Mouse (Mus musculus): ENCODE data around the gene Hebp1. TPM values are rescaled to one million over a fixed set of nuclear protein-coding genes. Genes with fewer than 3 reads are reported as not detected.

Gene Hebp1
- polyA plus RNA-seq, 1 experiment: 53.8 TPM

GRCm38 (mm10) chr6:135145976-135146375, 51.8 kb downstream of the Hebp1 start:
- DNase-seq (ENCODE audit: low read depth in 1 of 2, low spot score in 2 of 2): no peak
- Histone ChIP-seq H3K27me3 (ENCODE audit: control insufficient read depth, insufficient read depth, low read length) (no peaks in the 10 kb centered on the region), H3K4me1 (ENCODE audit: control insufficient read depth, insufficient read depth, insufficient read length) (no peaks in the 10 kb centered on the region), H3K27ac (ENCODE audit: insufficient read depth, low read length) (no peak overlapping the region), H3K4me3 (ENCODE audit: extremely low read depth, insufficient read depth, insufficient read length) (no peak overlapping the region), H3K36me3 (ENCODE audit: control insufficient read depth, insufficient read depth, low read length) (no peaks in the 10 kb centered on the region)
- TF ChIP-seq POLR2A (IDR thresholded peaks at IDR 0.05; ENCODE audit: low read depth, low read length) (no peak), CTCF (IDR thresholded peaks at IDR 0.05; ENCODE audit: extremely low read depth, insufficient read depth, insufficient read length, insufficient replicate concordance) (no peak)
- WGBS: 93% methylated on average over 5 of the region's 5 CpGs

- no peak for DNase-seq (ENCODE audit: low read depth in 1 of 2, low spot score in 2 of 2)
- H3K4me1 ChIP-seq (ENCODE audit: control insufficient read depth, insufficient read depth, insufficient read length): no peaks in the 10 kb centered on the region
- no peaks in the 10 kb centered on the region for H3K27me3 ChIP-seq (ENCODE audit: control insufficient read depth, insufficient read depth, low read length)
- no peaks in the 10 kb centered on the region for H3K36me3 ChIP-seq (ENCODE audit: control insufficient read depth, insufficient read depth, low read length)
- WGBS: 3% methylated on average over 3 of the region's 3 CpGs
- H3K4me3 ChIP-seq (ENCODE audit: extremely low read depth, insufficient read depth, insufficient read length): no peak overlapping the region
- no peak overlapping the region for H3K27ac ChIP-seq (ENCODE audit: insufficient read depth, low read length)
- TF ChIP-seq POLR2A (IDR thresholded peaks at IDR 0.05; ENCODE audit: low read depth, low read length) (no peak), CTCF (IDR thresholded peaks at IDR 0.05; ENCODE audit: extremely low read depth, insufficient read depth, insufficient read length, insufficient replicate concordance) (peak; percentile 42; the same call in 1 of the 2 replicates)
Observed at GRCm38 (mm10) chr6:135144516-135144915, 53.3 kb downstream of the Hebp1 start.

- Histone ChIP-seq H3K4me3 (ENCODE audit: extremely low read depth, insufficient read depth, insufficient read length) (no peak overlapping the region), H3K36me3 (ENCODE audit: control insufficient read depth, insufficient read depth, low read length) (no peaks in the 10 kb centered on the region)
- 91% methylated on average over 5 of the region's 5 CpGs for WGBS
Observed at GRCm38 (mm10) chr6:135143151-135143550, 54.7 kb downstream of the Hebp1 start.

DNA sequence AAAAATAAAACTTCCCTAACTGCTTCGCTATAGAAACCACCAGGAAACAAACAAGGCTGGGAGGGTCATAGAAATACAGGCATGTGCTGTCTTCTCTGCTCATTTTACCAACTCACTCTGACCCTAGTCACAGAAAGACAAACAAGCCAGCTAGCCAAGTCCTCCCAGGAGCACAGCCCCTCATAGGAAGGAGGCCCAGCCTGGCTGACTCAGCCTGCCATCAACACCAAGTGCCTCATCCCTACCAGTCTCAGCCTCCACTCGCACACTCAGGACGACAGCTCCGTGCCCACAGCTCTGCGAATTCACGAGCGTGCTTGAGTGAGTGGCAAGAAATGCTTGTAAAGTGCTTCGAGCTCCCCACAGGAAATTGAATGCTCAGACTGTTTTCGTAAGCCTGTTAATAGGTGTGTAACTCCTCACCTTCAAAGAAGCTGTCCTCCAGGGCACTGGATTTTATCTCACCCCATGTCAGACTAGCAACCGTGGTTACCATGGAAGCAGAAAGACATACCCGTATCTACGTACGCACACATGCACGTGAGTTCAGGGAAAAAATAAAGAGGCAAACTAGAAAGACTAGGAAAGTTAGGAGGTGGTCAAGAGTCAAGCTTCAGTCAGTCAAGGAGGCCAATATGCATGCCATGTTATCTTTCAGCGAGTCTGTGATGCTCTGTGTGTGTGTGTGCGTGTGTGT, 56.2 kb downstream of the Hebp1 start:
- no peak for TF ChIP-seq POLR2A (IDR thresholded peaks at IDR 0.05; ENCODE audit: low read depth, low read length)
- TF ChIP-seq CTCF (IDR thresholded peaks at IDR 0.05; ENCODE audit: extremely low read depth, insufficient read depth, insufficient read length, insufficient replicate concordance): no peak
- H3K36me3 ChIP-seq (ENCODE audit: control insufficient read depth, insufficient read depth, low read length): no peaks in the 10 kb centered on the region
- no peak for DNase-seq (ENCODE audit: low read depth in 1 of 2, low spot score in 2 of 2)
- WGBS: 81% methylated on average over 16 of the region's 16 CpGs
- H3K27me3 ChIP-seq (ENCODE audit: control insufficient read depth, insufficient read depth, low read length): no peaks in the 10 kb centered on the region
- no peak overlapping the region for H3K4me3 ChIP-seq (ENCODE audit: extremely low read depth, insufficient read depth, insufficient read length)
- no peaks in the 10 kb centered on the region for H3K4me1 ChIP-seq (ENCODE audit: control insufficient read depth, insufficient read depth, insufficient read length)
- no peak overlapping the region for H3K27ac ChIP-seq (ENCODE audit: insufficient read depth, low read length)

More at GRCm38 (mm10) chr6:135143151-135143550, 54.7 kb downstream of the Hebp1 start:
- no peaks in the 10 kb centered on the region for H3K27me3 ChIP-seq (ENCODE audit: control insufficient read depth, insufficient read depth, low read length)
- H3K4me1 ChIP-seq (ENCODE audit: control insufficient read depth, insufficient read depth, insufficient read length): no peaks in the 10 kb centered on the region
- no peak overlapping the region for H3K27ac ChIP-seq (ENCODE audit: insufficient read depth, low read length)
- no peak for DNase-seq (ENCODE audit: low read depth in 1 of 2, low spot score in 2 of 2)
- TF ChIP-seq CTCF (IDR thresholded peaks at IDR 0.05; ENCODE audit: extremely low read depth, insufficient read depth, insufficient read length, insufficient replicate concordance) (no peak), POLR2A (IDR thresholded peaks at IDR 0.05; ENCODE audit: low read depth, low read length) (no peak)

DNA sequence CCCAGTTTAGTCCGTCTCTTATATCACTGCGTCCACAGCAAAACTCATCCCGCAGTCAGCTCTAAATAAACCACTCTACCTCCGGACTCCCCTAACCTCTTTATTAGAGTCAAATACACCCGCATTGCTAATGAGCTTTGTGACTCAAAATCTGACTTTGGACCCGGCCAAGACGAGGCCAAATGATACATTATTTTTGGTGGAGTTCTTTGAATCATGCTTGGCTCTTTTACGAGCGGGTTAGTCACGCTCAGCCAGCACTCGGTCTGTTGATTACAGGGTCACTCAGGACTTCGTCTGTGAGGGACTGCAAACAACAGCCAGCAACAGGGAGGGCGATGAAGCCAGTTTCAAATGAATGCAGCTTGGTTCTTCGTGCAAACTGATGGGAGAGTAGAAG, 59.1 kb downstream of the Hebp1 start:
- no peak for DNase-seq (ENCODE audit: low read depth in 1 of 2, low spot score in 2 of 2)
- no peak for TF ChIP-seq CTCF (IDR thresholded peaks at IDR 0.05; ENCODE audit: extremely low read depth, insufficient read depth, insufficient read length, insufficient replicate concordance)
- no peak for TF ChIP-seq POLR2A (IDR thresholded peaks at IDR 0.05; ENCODE audit: low read depth, low read length)
- H3K27me3 ChIP-seq (ENCODE audit: control insufficient read depth, insufficient read depth, low read length): no peaks in the 10 kb centered on the region
- H3K4me3 ChIP-seq (ENCODE audit: extremely low read depth, insufficient read depth, insufficient read length): no peak overlapping the region
- H3K4me1 ChIP-seq (ENCODE audit: control insufficient read depth, insufficient read depth, insufficient read length): no peaks in the 10 kb centered on the region
- WGBS: 94% methylated on average over 14 of the region's 14 CpGs
- H3K36me3 ChIP-seq (ENCODE audit: control insufficient read depth, insufficient read depth, low read length): no peaks in the 10 kb centered on the region
- no peak overlapping the region for H3K27ac ChIP-seq (ENCODE audit: insufficient read depth, low read length)

DNA sequence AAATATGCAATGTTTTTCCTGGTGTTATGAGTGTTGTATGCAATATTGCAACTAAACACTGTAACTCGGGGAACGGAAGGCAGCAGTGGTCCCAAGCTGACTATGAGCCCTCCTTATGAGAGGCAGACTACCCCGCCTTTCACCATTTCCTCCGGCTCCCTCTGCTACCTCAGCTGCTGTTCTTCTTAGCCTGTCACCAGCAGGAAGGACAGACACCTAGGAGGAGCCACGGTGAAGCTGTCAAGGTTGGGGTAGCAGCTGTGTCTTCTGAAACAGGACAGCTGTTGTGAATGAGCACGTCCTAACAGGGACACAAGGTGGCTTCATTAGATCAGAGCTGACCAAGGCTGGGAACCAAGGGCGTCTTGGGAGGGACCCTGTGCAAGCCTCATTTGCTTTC, 59.6 kb downstream of the Hebp1 start:
- Histone ChIP-seq H3K27ac (ENCODE audit: insufficient read depth, low read length) (no peak overlapping the region), H3K4me1 (ENCODE audit: control insufficient read depth, insufficient read depth, insufficient read length) (no peaks in the 10 kb centered on the region), H3K27me3 (ENCODE audit: control insufficient read depth, insufficient read depth, low read length) (no peaks in the 10 kb centered on the region), H3K36me3 (ENCODE audit: control insufficient read depth, insufficient read depth, low read length) (no peaks in the 10 kb centered on the region), H3K4me3 (ENCODE audit: extremely low read depth, insufficient read depth, insufficient read length) (no peak overlapping the region)
- 62% methylated on average over 7 of the region's 7 CpGs for WGBS
- DNase-seq (ENCODE audit: low read depth in 1 of 2, low spot score in 2 of 2): no peak
- no peak for TF ChIP-seq POLR2A (IDR thresholded peaks at IDR 0.05; ENCODE audit: low read depth, low read length)
- TF ChIP-seq CTCF (IDR thresholded peaks at IDR 0.05; ENCODE audit: extremely low read depth, insufficient read depth, insufficient read length, insufficient replicate concordance): no peak

- DNase-seq (ENCODE audit: low read depth in 1 of 2, low spot score in 2 of 2): no peak
- WGBS: 89% methylated on average over 9 of the region's 9 CpGs
- no peaks in the 10 kb centered on the region for H3K27me3 ChIP-seq (ENCODE audit: control insufficient read depth, insufficient read depth, low read length)
- H3K36me3 ChIP-seq (ENCODE audit: control insufficient read depth, insufficient read depth, low read length): no peaks in the 10 kb centered on the region
- no peak for TF ChIP-seq POLR2A (IDR thresholded peaks at IDR 0.05; ENCODE audit: low read depth, low read length)
- no peaks in the 10 kb centered on the region for H3K4me1 ChIP-seq (ENCODE audit: control insufficient read depth, insufficient read depth, insufficient read length)
- no peak overlapping the region for H3K27ac ChIP-seq (ENCODE audit: insufficient read depth, low read length)
- no peak overlapping the region for H3K4me3 ChIP-seq (ENCODE audit: extremely low read depth, insufficient read depth, insufficient read length)
Observed at GRCm38 (mm10) chr6:135137736-135138135, 60.1 kb downstream of the Hebp1 start.

Data from spleen, adult 2 months (tissue).